Mouse (Mus musculus) forebrain, embryonic 16.5 days (tissue): ENCODE data around the gene Ptprk. TPM values are rescaled to one million over a fixed set of nuclear protein-coding genes. Genes with fewer than 3 reads are reported as not detected.

Source experiments
- ATAC-seq: fragments of 200-750 bp; cut with Nextera tagmentation; 2 replicates; pipeline ENCODE4 v1.8.0; 2017; ENCODE audit warnings: mild to moderate bottlenecking, moderate library complexity
- H3K27ac ChIP-seq: fragments of 300-500 bp; sonication (generic); 2 replicates; pipeline ENCODE4 v1.5.1; 2014; ENCODE audit warnings: low read length, control low read depth
- H3K27me3 ChIP-seq: fragments of 300-500 bp; sonication (generic); replicated peaks from 2 replicates; pipeline ENCODE4 v1.6.1; 2014; ENCODE audit warnings: low read length; ENCODE audit not compliant: control insufficient read depth, insufficient read depth
- H3K36me3 ChIP-seq: fragments of 300-500 bp; sonication (generic); 2 replicates; pipeline ENCODE4 v1.6.1; 2014; ENCODE audit not compliant: control insufficient read depth, insufficient read depth
- H3K4me1 ChIP-seq: fragments of 300-500 bp; sonication (generic); replicated peaks from 2 replicates; pipeline ENCODE4 v1.6.1; 2014; ENCODE audit warnings: low read length; ENCODE audit not compliant: control insufficient read depth, insufficient read depth
- H3K4me2 ChIP-seq: fragments of 300-500 bp; sonication (generic); 2 replicates; pipeline ENCODE4 v1.6.1; 2014; ENCODE audit warnings: mild to moderate bottlenecking, low read length, control low read depth
- H3K4me3 ChIP-seq: fragments of 300-500 bp; sonication (generic); replicated peaks from 2 replicates; pipeline ENCODE4 v1.5.1; 2014; ENCODE audit warnings: mild to moderate bottlenecking, low read length, control low read depth
- H3K9ac ChIP-seq: fragments of 300-500 bp; sonication (generic); replicated peaks from 2 replicates; pipeline ENCODE4 v1.6.1; 2014; ENCODE audit warnings: low read depth, low read length, control low read depth
- H3K9me3 ChIP-seq: fragments of 300-500 bp; sonication (generic); 2 replicates; pipeline ENCODE4 v1.6.1; 2016; ENCODE audit warnings: low read length; ENCODE audit not compliant: control insufficient read depth
- WGBS: fragments of 180-500 bp; shearing (Covaris S2); extraction: QIAGEN DNeasy Blood & Tissue Kit; methylation state at CpG from one replicate; pipeline ENCODE4 v1.1.7; 2014; 5-methylcytosine and 5-hydroxymethylcytosine counted together
- polyA plus RNA-seq: library from polyadenylated mRNA; unstranded; fragments of >200 nt; fragmentation: Nextera tagmentation; extraction: Ambion mirVana; gene quantifications from 2 replicates; pipeline ENCODE4 v1.2.1, GENCODE M21; 2015

The Ptprk gene
- polyA plus RNA-seq, 1 experiment from 2014 or later = 43.7 TPM

GRCm38 (mm10) chr10:28098923-28099322 is 24.3 kb downstream of the Ptprk start:
- Histone ChIP-seq H3K27me3 (no peaks in the 10 kb centered on the region), H3K36me3 (no peaks in the 10 kb centered on the region), H3K9me3 (no peaks in the 10 kb centered on the region), H3K4me1 (0 out of 2 replicates have a peak, but pooled peaks cover 4% of the 10 kb centered on the region), H3K4me2 (no peak overlapping the region), H3K27ac (no peak overlapping the region), H3K4me3 (no peak overlapping the region), H3K9ac (no peak overlapping the region)
- no peak for ATAC-seq
- 88% methylated on average over 2 of the region's 2 CpGs for WGBS

- no peak overlapping the region for H3K27ac ChIP-seq
- 94% methylated on average over 4 of the region's 4 CpGs for WGBS
- ATAC-seq = no peak
- no peak overlapping the region for H3K4me3 ChIP-seq
- no peaks in the 10 kb centered on the region for H3K9me3 ChIP-seq
- H3K9ac ChIP-seq = no peak overlapping the region
- no peaks in the 10 kb centered on the region for H3K27me3 ChIP-seq
- no peaks in the 10 kb centered on the region for H3K4me1 ChIP-seq
- H3K36me3 ChIP-seq = no peaks in the 10 kb centered on the region
- no peak overlapping the region for H3K4me2 ChIP-seq
Observed at GRCm38 (mm10) chr10:28103406-28103906, 28.8 kb downstream of the Ptprk start.

- no peaks in the 10 kb centered on the region for H3K27me3 ChIP-seq
- ATAC-seq = no peak
- no peaks in the 10 kb centered on the region for H3K4me1 ChIP-seq
- no peak overlapping the region for H3K9ac ChIP-seq
- WGBS = 58% methylated on average over 2 of the region's 2 CpGs
- no peak overlapping the region for H3K4me2 ChIP-seq
- no peak overlapping the region for H3K27ac ChIP-seq
- H3K9me3 ChIP-seq = no peaks in the 10 kb centered on the region
- no peaks in the 10 kb centered on the region for H3K36me3 ChIP-seq
- no peak overlapping the region for H3K4me3 ChIP-seq
Observed at GRCm38 (mm10) chr10:28103924-28104323, 29.3 kb downstream of the Ptprk start.

- WGBS = 95% methylated on average over 6 of the region's 6 CpGs
- H3K4me2 ChIP-seq = no peak overlapping the region
Observed at GRCm38 (mm10) chr10:28105247-28105646, 30.6 kb downstream of the Ptprk start.

GRCm38 (mm10) chr10:28112826-28113589 is 38.4 kb downstream of the Ptprk start:
- no peaks in the 10 kb centered on the region for H3K9me3 ChIP-seq
- ATAC-seq = no peak
- 56% methylated on average over 8 of the region's 8 CpGs for WGBS

More at GRCm38 (mm10) chr10:28105247-28105646, 30.6 kb downstream of the Ptprk start:
- no peaks in the 10 kb centered on the region for H3K36me3 ChIP-seq
- H3K27ac ChIP-seq = no peak overlapping the region
- H3K27me3 ChIP-seq = no peaks in the 10 kb centered on the region
- no peak for ATAC-seq
- H3K4me1 ChIP-seq = no peaks in the 10 kb centered on the region
- no peak overlapping the region for H3K4me3 ChIP-seq
- H3K9ac ChIP-seq = no peak overlapping the region
- H3K9me3 ChIP-seq = no peaks in the 10 kb centered on the region

GRCm38 (mm10) chr10:28113879-28114278 is 39.3 kb downstream of the Ptprk start:
- H3K9me3 ChIP-seq = no peaks in the 10 kb centered on the region
- H3K27me3 ChIP-seq = no peaks in the 10 kb centered on the region
- no peak overlapping the region for H3K4me3 ChIP-seq
- no peak overlapping the region for H3K27ac ChIP-seq
- peak; percentile 49 for ATAC-seq
- no peaks in the 10 kb centered on the region for H3K4me1 ChIP-seq
- 47% methylated on average over 3 of the region's 3 CpGs for WGBS
- no peak overlapping the region for H3K9ac ChIP-seq
- no peaks in the 10 kb centered on the region for H3K36me3 ChIP-seq
- H3K4me2 ChIP-seq = no peak overlapping the region

More at GRCm38 (mm10) chr10:28112826-28113589, 38.4 kb downstream of the Ptprk start:
- no peak overlapping the region for H3K9ac ChIP-seq
- H3K4me2 ChIP-seq = no peak overlapping the region
- no peak overlapping the region for H3K27ac ChIP-seq
- no peaks in the 10 kb centered on the region for H3K36me3 ChIP-seq
- H3K4me3 ChIP-seq = no peak overlapping the region
- H3K4me1 ChIP-seq = no peaks in the 10 kb centered on the region
- H3K27me3 ChIP-seq = no peaks in the 10 kb centered on the region

GRCm38 (mm10) chr10:28116982-28117381 is 42.4 kb downstream of the Ptprk start:
- Histone ChIP-seq H3K9ac (no peak overlapping the region), H3K4me3 (no peak overlapping the region), H3K4me1 (no peaks in the 10 kb centered on the region), H3K9me3 (no peaks in the 10 kb centered on the region), H3K4me2 (no peak overlapping the region), H3K27me3 (no peaks in the 10 kb centered on the region), H3K27ac (no peak overlapping the region), H3K36me3 (no peaks in the 10 kb centered on the region)
- no peak for ATAC-seq

- Histone ChIP-seq H3K9ac (no peak overlapping the region), H3K4me3 (no peak overlapping the region), H3K36me3 (no peaks in the 10 kb centered on the region), H3K27ac (no peak overlapping the region), H3K4me2 (no peak overlapping the region), H3K27me3 (no peaks in the 10 kb centered on the region), H3K4me1 (no peaks in the 10 kb centered on the region), H3K9me3 (no peaks in the 10 kb centered on the region)
- no peak for ATAC-seq
- WGBS = 94% methylated on average over 6 of the region's 6 CpGs
Observed at GRCm38 (mm10) chr10:28118783-28119365, 44.3 kb downstream of the Ptprk start.

- H3K4me1 ChIP-seq = peaks cover 11% of the 10 kb centered on the region
- 0 out of 2 replicates have a peak, but pooled peaks have one; percentile 49 for ATAC-seq
- no peak overlapping the region for H3K4me2 ChIP-seq
- H3K27ac ChIP-seq = peak overlapping the region; percentile 25; the same call in 1 of the 2 replicates
- no peak overlapping the region for H3K4me3 ChIP-seq
- H3K27me3 ChIP-seq = no peaks in the 10 kb centered on the region
- H3K9me3 ChIP-seq = no peaks in the 10 kb centered on the region
- H3K9ac ChIP-seq = no peak overlapping the region
- WGBS = 86% methylated on average over 4 of the region's 4 CpGs
- no peaks in the 10 kb centered on the region for H3K36me3 ChIP-seq
Observed at GRCm38 (mm10) chr10:28123881-28124280, 49.3 kb downstream of the Ptprk start.
